Mouse (Mus musculus) myocyte (in vitro differentiated cells): ENCODE data around the gene Cxcr4. TPM values are rescaled to one million over a fixed set of nuclear protein-coding genes. Genes with fewer than 3 reads are reported as not detected.
"Not testable (repeated sequence)": the region's sequence is repeated elsewhere in the genome, so short reads cannot be mapped to it uniquely, and the experiment has no call there.

Experiments
- H3K27me3 ChIP-seq: one replicate; pipeline ENCODE4 v1.6.1; 2011; ENCODE audit not compliant: control insufficient read depth, insufficient read depth, insufficient read length
- H3K36me3 ChIP-seq: one replicate; pipeline ENCODE4 v1.6.1; 2011; ENCODE audit not compliant: control insufficient read depth, insufficient read depth
- H3K4me2 ChIP-seq: one replicate; pipeline ENCODE4 v1.6.1; 2011; ENCODE audit warnings: low read depth, control low read depth
- H3K4me3 ChIP-seq: one replicate; pipeline ENCODE4 v1.5.1; 2011; ENCODE audit warnings: mild to moderate bottlenecking, control low read depth, moderate library complexity
- H3K79me2 ChIP-seq: one replicate; pipeline ENCODE4 v1.6.1; 2011; ENCODE audit not compliant: control insufficient read depth, insufficient read depth
- H3ac ChIP-seq: one replicate; pipeline ENCODE4 v1.6.1; 2011; ENCODE audit not compliant: control insufficient read depth, insufficient read length
- CEBPB ChIP-seq: IDR thresholded peaks from 2 replicates; pipeline ENCODE4 v1.6.1; 2011; ENCODE audit warnings: mild to moderate bottlenecking, moderate library complexity; ENCODE audit not compliant: poor library complexity, insufficient read depth, severe bottlenecking
- E2F4 ChIP-seq: IDR thresholded peaks from one replicate; pipeline ENCODE4 v1.6.1; 2011; ENCODE audit warnings: mild to moderate bottlenecking, control low read depth, moderate library complexity; ENCODE audit not compliant: insufficient read depth
- MAX ChIP-seq: IDR thresholded peaks from one replicate; pipeline ENCODE4 v1.6.1; 2011; ENCODE audit warnings: low read depth, mild to moderate bottlenecking, control low read depth
- MYOD1 ChIP-seq, 3 experiments: IDR thresholded peaks; one replicate each; pipeline ENCODE4 v1.6.1; 2011; ENCODE audit warnings: control low read depth in 2 of 3, low read depth in 2 of 3, mild to moderate bottlenecking in 2 of 3, moderate library complexity in 1 of 3; ENCODE audit not compliant: insufficient read length in 2 of 3, control insufficient read depth in 1 of 3
- MYOG ChIP-seq, 3 experiments: IDR thresholded peaks; one replicate each; pipeline ENCODE4 v1.6.1; 2011; ENCODE audit warnings: control low read depth in 2 of 3, low read depth in 2 of 3, mild to moderate bottlenecking in 2 of 3; ENCODE audit not compliant: insufficient read length in 2 of 3, control insufficient read depth in 1 of 3, insufficient read depth in 1 of 3
- POLR2A ChIP-seq: IDR thresholded peaks from one replicate; pipeline ENCODE4 v1.6.1; 2011; ENCODE audit warnings: low read depth, mild to moderate bottlenecking, control low read depth, moderate library complexity; ENCODE audit not compliant: insufficient read length
- POLR2AphosphoS2 ChIP-seq: IDR thresholded peaks from one replicate; pipeline ENCODE4 v1.6.1; 2011; ENCODE audit warnings: low read depth, control low read depth; ENCODE audit not compliant: insufficient read length
- REST ChIP-seq: IDR thresholded peaks from one replicate; pipeline ENCODE4 v1.6.1; 2011; ENCODE audit warnings: mild to moderate bottlenecking, control low read depth, moderate library complexity; ENCODE audit not compliant: insufficient read depth, insufficient read length
- SRF ChIP-seq: IDR thresholded peaks from one replicate; pipeline ENCODE4 v1.6.1; 2011; ENCODE audit warnings: low read depth; ENCODE audit not compliant: control insufficient read depth, insufficient read length
- TCF12 ChIP-seq: IDR thresholded peaks from one replicate; pipeline ENCODE4 v1.6.1; 2011; ENCODE audit warnings: mild to moderate bottlenecking, control low read depth; ENCODE audit not compliant: poor library complexity, insufficient read depth, severe bottlenecking
- TCF3 ChIP-seq: IDR thresholded peaks from one replicate; pipeline ENCODE4 v1.6.1; 2011; ENCODE audit warnings: low read depth, control low read depth; ENCODE audit not compliant: insufficient read length
- USF1 ChIP-seq: IDR thresholded peaks from one replicate; pipeline ENCODE4 v1.6.1; 2011; ENCODE audit warnings: low read depth, mild to moderate bottlenecking, control low read depth, moderate library complexity
- polyA plus RNA-seq: library from polyadenylated mRNA; unstranded; fragments of >200 nt; fragmentation: generic; extraction: Trizol; gene quantifications from one replicate; pipeline ENCODE4 v1.2.1, GENCODE M21; 2012; ENCODE audit warnings: missing spikeins

Gene Cxcr4
- polyA plus RNA-seq, 1 experiment: 5.1 TPM

DNA sequence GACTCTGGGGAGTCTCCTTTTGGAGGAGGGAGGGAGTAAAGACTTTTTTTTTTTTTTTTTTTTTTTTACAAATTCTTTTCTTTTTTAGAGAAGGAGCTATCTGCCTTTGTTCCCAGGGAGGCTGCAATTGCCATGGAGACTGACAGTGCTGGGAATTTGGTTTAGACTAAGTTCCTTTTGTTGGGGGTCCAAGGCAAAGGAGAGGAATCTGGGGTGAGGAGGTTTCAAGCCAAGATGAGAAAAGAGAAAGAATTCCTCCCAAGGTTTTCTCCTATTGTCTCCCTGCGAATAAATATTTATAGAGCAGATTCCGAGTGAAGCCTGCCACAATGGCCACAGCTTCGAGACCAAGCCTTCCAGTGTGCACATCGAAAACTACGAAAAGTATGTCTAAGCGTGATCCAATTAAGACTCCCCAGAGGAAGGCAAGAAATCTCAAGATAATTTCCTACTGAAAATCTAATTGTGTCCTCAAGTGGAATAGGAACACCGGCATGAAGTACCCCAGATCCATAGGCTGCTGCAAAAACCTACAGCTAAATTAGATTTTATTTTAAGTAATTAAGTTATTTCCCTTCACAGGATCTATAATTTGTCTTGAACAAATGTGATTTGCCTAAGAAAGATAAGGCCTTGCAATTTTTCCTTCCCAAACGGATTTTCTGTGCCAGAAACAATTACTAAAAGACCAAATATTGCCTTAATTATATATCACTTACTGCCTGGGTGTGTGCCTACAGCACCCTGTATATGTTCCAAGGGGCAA lies 5.7 kb downstream of the Cxcr4 start:
- H3ac ChIP-seq: no peak overlapping the region
- no peaks in the 10 kb centered on the region for H3K36me3 ChIP-seq
- no peaks in the 10 kb centered on the region for H3K27me3 ChIP-seq
- no peak overlapping the region for H3K4me3 ChIP-seq
- peaks cover 17% of the 10 kb centered on the region for H3K79me2 ChIP-seq
- H3K4me2 ChIP-seq: no peak overlapping the region
- TF ChIP-seq USF1 (no peak), E2F4 (no peak), TCF3 (no peak)

DNA sequence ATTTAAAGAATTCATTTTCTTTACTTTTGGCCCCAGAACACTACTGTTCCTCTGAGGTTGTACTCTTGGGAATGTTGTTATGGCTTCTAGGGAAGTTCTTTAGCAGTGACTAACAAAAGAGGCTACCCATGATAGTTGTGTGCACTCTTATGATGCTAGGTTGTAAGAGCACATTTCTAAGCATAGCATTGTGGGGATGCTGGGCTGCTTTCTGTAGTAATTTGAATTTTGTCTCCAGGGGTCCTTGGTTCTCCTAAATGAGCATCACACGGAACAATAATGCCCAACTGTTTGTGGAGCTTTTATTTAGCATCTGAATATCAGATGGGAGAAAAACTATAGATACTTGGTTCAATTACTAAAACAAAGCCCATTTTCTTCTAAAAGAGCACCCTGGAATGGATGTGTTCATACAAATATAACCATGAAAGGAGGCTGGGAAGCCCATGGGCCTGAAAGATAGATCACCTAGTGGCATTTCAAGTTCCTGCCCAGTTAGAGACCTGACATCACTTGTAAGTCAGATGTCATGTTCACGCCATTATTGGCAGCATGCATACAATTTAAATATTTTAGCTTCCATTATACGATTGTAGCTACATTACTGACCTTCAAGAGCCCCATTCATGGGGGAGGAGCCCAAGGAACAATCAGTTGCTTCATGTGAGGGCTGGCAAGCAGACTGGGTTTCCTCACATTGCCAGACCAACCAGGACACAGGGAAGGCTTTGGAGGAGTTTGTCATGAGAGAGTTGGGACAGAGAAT lies 6.5 kb downstream of the Cxcr4 start:
- Histone ChIP-seq H3K36me3 (no peaks in the 10 kb centered on the region), H3K27me3 (no peaks in the 10 kb centered on the region), H3K79me2 (peaks cover 13% of the 10 kb centered on the region), H3ac (no peak overlapping the region), H3K4me2 (no peak overlapping the region), H3K4me3 (no peak overlapping the region)
- TF ChIP-seq MAX: no peak
- TF ChIP-seq REST: no peak
- no peak for TF ChIP-seq POLR2AphosphoS2
- TF ChIP-seq SRF: no peak
- no peak for TF ChIP-seq MYOG (IDR thresholded peaks at IDR 0.05; ENCODE audit: control insufficient read depth in 1 of 3, insufficient read depth in 1 of 3, insufficient read length in 2 of 3, low read depth in 2 of 3)
- no peak for TF ChIP-seq E2F4
- no peak for TF ChIP-seq TCF12
- no peak for TF ChIP-seq MYOD1 (IDR thresholded peaks at IDR 0.05; ENCODE audit: control insufficient read depth in 1 of 3, insufficient read length in 2 of 3, low read depth in 2 of 3)
- TF ChIP-seq POLR2A: no peak
- TF ChIP-seq TCF3: no peak
- TF ChIP-seq USF1: no peak
- TF ChIP-seq CEBPB: no peak

GRCm38 (mm10) chr1:128584716-128585115 lies 7.4 kb downstream of the Cxcr4 start:
- not testable (repeated sequence) for H3ac ChIP-seq, H3K27me3 ChIP-seq, H3K36me3 ChIP-seq, H3K4me2 ChIP-seq, H3K79me2 ChIP-seq, H3K4me3 ChIP-seq

DNA sequence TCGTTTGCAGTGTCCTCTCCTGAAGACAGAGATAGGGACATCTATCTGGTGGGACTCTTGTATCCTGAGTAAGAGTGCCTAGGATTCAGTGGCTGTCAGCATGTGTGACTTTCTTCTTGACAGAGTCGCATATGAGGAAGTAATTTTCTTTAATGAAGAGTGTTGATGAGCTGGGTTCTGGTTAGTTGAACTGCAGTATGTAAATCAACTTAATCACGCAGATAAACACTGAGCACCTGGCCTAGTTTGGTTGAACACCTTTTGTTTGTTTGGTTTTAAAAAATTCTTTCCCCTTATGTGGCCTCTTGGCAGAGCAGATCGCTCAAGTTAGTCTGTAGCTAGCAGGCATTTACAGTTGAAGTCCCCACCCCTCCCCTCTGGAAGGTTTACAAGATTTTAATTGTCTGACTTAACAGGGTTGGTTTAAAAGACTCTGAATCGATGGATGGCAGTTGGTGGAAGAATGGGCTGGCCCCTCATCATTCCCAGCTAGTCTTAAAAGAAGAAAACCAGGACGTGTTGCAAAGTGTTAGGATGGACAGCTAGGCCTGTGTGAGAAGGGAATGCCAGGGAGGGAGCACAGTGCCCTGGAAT lies 8.7 kb downstream of the Cxcr4 start:
- no peaks in the 10 kb centered on the region for H3K79me2 ChIP-seq
- no peak for TF ChIP-seq MYOG (IDR thresholded peaks at IDR 0.05; ENCODE audit: control insufficient read depth in 1 of 3, insufficient read depth in 1 of 3, insufficient read length in 2 of 3, low read depth in 2 of 3)
- no peak for TF ChIP-seq MAX
- no peak for TF ChIP-seq CEBPB
- TF ChIP-seq POLR2AphosphoS2: no peak
- TF ChIP-seq USF1: no peak
- TF ChIP-seq E2F4: no peak
- no peak for TF ChIP-seq REST
- TF ChIP-seq POLR2A: no peak
- TF ChIP-seq TCF12: no peak
- TF ChIP-seq TCF3: no peak
- no peak for TF ChIP-seq MYOD1 (IDR thresholded peaks at IDR 0.05; ENCODE audit: control insufficient read depth in 1 of 3, insufficient read length in 2 of 3, low read depth in 2 of 3)
- H3K4me3 ChIP-seq: no peak overlapping the region
- no peaks in the 10 kb centered on the region for H3K27me3 ChIP-seq
- H3ac ChIP-seq: no peak overlapping the region
- no peaks in the 10 kb centered on the region for H3K36me3 ChIP-seq
- H3K4me2 ChIP-seq: no peak overlapping the region

- TF ChIP-seq POLR2AphosphoS2 (no peak), SRF (no peak), POLR2A (no peak), CEBPB (no peak), TCF3 (no peak), E2F4 (no peak)
- no peaks in the 10 kb centered on the region for H3K27me3 ChIP-seq
- H3K79me2 ChIP-seq: no peaks in the 10 kb centered on the region
Observed at GRCm38 (mm10) chr1:128580321-128580720, 11.8 kb downstream of the Cxcr4 start.

More at GRCm38 (mm10) chr1:128580321-128580720, 11.8 kb downstream of the Cxcr4 start:
- Histone ChIP-seq H3ac (no peak overlapping the region), H3K4me3 (no peak overlapping the region), H3K4me2 (no peak overlapping the region), H3K36me3 (no peaks in the 10 kb centered on the region)
